Mouse (Mus musculus) MEL (cell line): ENCODE results near the gene Pck2. TPM values are rescaled to one million over a fixed set of nuclear protein-coding genes. Genes with fewer than 3 reads are reported as not detected.

Experiments
- DNase-seq: peaks from one replicate; pipeline ENCODE4 v3.0.0; 2011; ENCODE audit warnings: low read depth, low spot score
- H3K27ac ChIP-seq: 2 replicates; pipeline ENCODE4 v1.5.1; 2012; ENCODE audit warnings: low read depth, mild to moderate bottlenecking, control low read depth, low read length, moderate library complexity; ENCODE audit not compliant: control insufficient read depth
- H3K27me3 ChIP-seq, 2 experiments: fragments of 150-350 bp in 1 of 2; sonication (generic) in 1 of 2; 2 replicates each; pipeline ENCODE4 v1.6.1; 2012; ENCODE audit warnings: low read length in 2 of 2, mild to moderate bottlenecking in 2 of 2, improper control_type of control experiment in 1 of 2, moderate library complexity in 1 of 2; ENCODE audit not compliant: insufficient read depth in 2 of 2, control insufficient read depth in 1 of 2
- H3K36me3 ChIP-seq, 2 experiments: 2 replicates each; pipeline ENCODE4 v1.6.1; 2012 to 2014; ENCODE audit warnings: low read length in 2 of 2, improper control_type of control experiment in 1 of 2, inconsistent platforms in 1 of 2, mild to moderate bottlenecking in 1 of 2; ENCODE audit not compliant: insufficient read depth in 2 of 2, control insufficient read depth in 1 of 2
- H3K4me1 ChIP-seq, 2 experiments: fragments of 150-350 bp in 1 of 2; sonication (generic) in 1 of 2; 2 replicates each; pipeline ENCODE4 v1.6.1; 2012; ENCODE audit warnings: low read length in 2 of 2, improper control_type of control experiment in 1 of 2, mild to moderate bottlenecking in 1 of 2; ENCODE audit not compliant: insufficient read depth in 2 of 2, control insufficient read depth in 1 of 2
- H3K4me3 ChIP-seq, 2 experiments: fragments of 150-350 bp in 1 of 2; sonication (generic) in 1 of 2; 2 replicates each; pipeline ENCODE4 v1.5.1; 2012; ENCODE audit warnings: low read depth in 2 of 2, low read length in 2 of 2, mild to moderate bottlenecking in 2 of 2, moderate library complexity in 2 of 2, control low read depth in 1 of 2, improper control_type of control experiment in 1 of 2; ENCODE audit not compliant: control insufficient read depth in 1 of 2, insufficient read depth in 1 of 2
- H3K79me2 ChIP-seq: 2 replicates; pipeline ENCODE4 v1.6.1; 2012; ENCODE audit warnings: mild to moderate bottlenecking, low read length, moderate library complexity; ENCODE audit not compliant: control insufficient read depth, poor library complexity, insufficient read depth
- H3K9ac ChIP-seq: 2 replicates; pipeline ENCODE4 v1.6.1; 2012; ENCODE audit warnings: low read depth, mild to moderate bottlenecking, control low read depth, low read length, moderate library complexity; ENCODE audit not compliant: control insufficient read depth, poor library complexity, severe bottlenecking
- H3K9me3 ChIP-seq: fragments of 150-350 bp; sonication (generic); replicated peaks from 2 replicates; pipeline ENCODE4 v1.6.1; 2012; ENCODE audit warnings: mild to moderate bottlenecking, low read length, improper control_type of control experiment, moderate library complexity; ENCODE audit not compliant: insufficient read depth
- EP300 ChIP-seq, 2 experiments: IDR thresholded peaks; 2 replicates each; pipeline ENCODE4 v1.6.1; 2011; ENCODE audit warnings: improper control_type of control experiment in 2 of 2, low read length in 2 of 2, low read depth in 1 of 2, mild to moderate bottlenecking in 1 of 2
- ETS1 ChIP-seq: IDR thresholded peaks from 2 replicates; pipeline ENCODE4 v1.6.1; 2012; ENCODE audit warnings: low read depth, mild to moderate bottlenecking, inconsistent platforms, low read length, improper control_type of control experiment, moderate library complexity
- GABPA ChIP-seq: IDR thresholded peaks from 2 replicates; pipeline ENCODE4 v1.6.1; 2012; ENCODE audit warnings: low read depth, mild to moderate bottlenecking, inconsistent platforms, low read length, improper control_type of control experiment, moderate library complexity
- GATA1 ChIP-seq: IDR thresholded peaks from 2 replicates; pipeline ENCODE4 v1.6.1; 2011; ENCODE audit warnings: low read depth, low read length, improper control_type of control experiment
- JUND ChIP-seq: IDR thresholded peaks from 2 replicates; pipeline ENCODE4 v1.6.1; 2011; ENCODE audit warnings: low read depth, mild to moderate bottlenecking, improper control_type of control experiment, low read length
- KAT2A ChIP-seq: conservative IDR thresholded peaks from 2 replicates; pipeline ENCODE4 v1.6.1; 2012; ENCODE audit warnings: low read depth, low read length, improper control_type of control experiment, inconsistent platforms
- MAFK ChIP-seq: IDR thresholded peaks from 2 replicates; pipeline ENCODE4 v1.6.1; 2011; ENCODE audit warnings: low read depth, mild to moderate bottlenecking, low read length, improper control_type of control experiment, borderline replicate concordance
- MAZ ChIP-seq: IDR thresholded peaks from 2 replicates; pipeline ENCODE4 v1.6.1; 2012; ENCODE audit warnings: low read depth, mild to moderate bottlenecking, inconsistent platforms, low read length, improper control_type of control experiment
- MXI1 ChIP-seq: IDR thresholded peaks from 2 replicates; pipeline ENCODE4 v1.6.1; 2011; ENCODE audit warnings: mild to moderate bottlenecking, low read depth, low read length, improper control_type of control experiment
- MYB ChIP-seq: IDR thresholded peaks from 2 replicates; pipeline ENCODE4 v1.6.1; 2011; ENCODE audit warnings: mild to moderate bottlenecking, low read depth, low read length, improper control_type of control experiment
- NELFE ChIP-seq: IDR thresholded peaks from 2 replicates; pipeline ENCODE4 v1.6.1; 2011; ENCODE audit warnings: low read depth, low read length, improper control_type of control experiment
- POLR2A ChIP-seq, 2 experiments: IDR thresholded peaks; 2 replicates each; pipeline ENCODE4 v1.6.1; 2011 to 2012; ENCODE audit warnings: low read length in 2 of 2, mild to moderate bottlenecking in 2 of 2, control low read depth in 1 of 2, improper control_type of control experiment in 1 of 2, low read depth in 1 of 2, moderate library complexity in 1 of 2; ENCODE audit not compliant: control insufficient read depth in 1 of 2, insufficient read depth in 1 of 2, poor library complexity in 1 of 2
- SIN3A ChIP-seq: IDR thresholded peaks from 2 replicates; pipeline ENCODE4 v1.6.1; 2012; ENCODE audit warnings: low read length, improper control_type of control experiment, inconsistent platforms
- TAL1 ChIP-seq: IDR thresholded peaks from 2 replicates; pipeline ENCODE4 v1.6.1; 2012; ENCODE audit warnings: mild to moderate bottlenecking, inconsistent platforms, low read length, moderate library complexity, mixed read lengths
- USF2 ChIP-seq, 2 experiments: IDR thresholded peaks; 2 replicates each; pipeline ENCODE4 v1.6.1; 2011 to 2012; ENCODE audit warnings: improper control_type of control experiment in 2 of 2, low read length in 2 of 2, borderline replicate concordance in 1 of 2, inconsistent platforms in 1 of 2, low read depth in 1 of 2, mild to moderate bottlenecking in 1 of 2; ENCODE audit not compliant: insufficient read depth in 1 of 2
- ZC3H11A ChIP-seq: IDR thresholded peaks from 2 replicates; pipeline ENCODE4 v1.6.1; 2012; ENCODE audit warnings: low read depth, mild to moderate bottlenecking, inconsistent platforms, low read length, improper control_type of control experiment
- ZMIZ1 ChIP-seq: IDR thresholded peaks from 2 replicates; pipeline ENCODE4 v1.6.1; 2012; ENCODE audit warnings: low read depth, mild to moderate bottlenecking, inconsistent platforms, low read length, improper control_type of control experiment, moderate library complexity
- ZNF384 ChIP-seq: IDR thresholded peaks from 2 replicates; pipeline ENCODE4 v1.6.1; 2012; ENCODE audit warnings: low read depth, mild to moderate bottlenecking, inconsistent platforms, low read length, improper control_type of control experiment
- polyA plus RNA-seq, 2 experiments: library from polyadenylated mRNA; stranded (reverse) in 1 of 2; unstranded in 1 of 2; fragments of >175 nt in 1 of 2; fragments of >200 nt in 1 of 2; gene quantifications; 2 replicates each; pipeline versions ENCODE4 v1.2.1 to v1.2.4; 2012; ENCODE audit warnings: low replicate concordance in 2 of 2, low read depth in 1 of 2; ENCODE audit not compliant: insufficient read length in 2 of 2, insufficient read depth in 1 of 2, missing spikeins in 1 of 2
- total RNA-seq: library from RNA; depleted of rRNA; stranded (reverse); fragments of 300-350 nt; gene quantifications from 2 replicates; pipeline ENCODE4 v1.2.3, GENCODE M21; 2012

Pck2 gene
- total and polyA plus RNA-seq, 3 experiments = 17.0 to 103 (median 63.7) TPM

GRCm38 (mm10) chr14:55518897-55519296 is 21.2 kb upstream of the Pck2 start:
- Histone ChIP-seq H3K27ac (no peak overlapping the region), H3K9me3 (no peaks in the 10 kb centered on the region), H3K4me1 (no peaks in the 10 kb centered on the region), H3K4me3 (no peak overlapping the region), H3K36me3 (no peaks in the 10 kb centered on the region), H3K9ac (no peak overlapping the region), H3K79me2 (no peaks in the 10 kb centered on the region), H3K27me3 (peaks cover 11 to 17% of the 10 kb centered on the region in 2 experiments)
- TF ChIP-seq POLR2A (IDR thresholded peaks at IDR 0.05; ENCODE audit: control insufficient read depth in 1 of 2, insufficient read depth in 1 of 2, low read depth in 1 of 2, low read length in 2 of 2, poor library complexity in 1 of 2) (no peak), GABPA (no peak), KAT2A (no peak), USF2 (IDR thresholded peaks at IDR 0.05; ENCODE audit: borderline replicate concordance in 1 of 2, insufficient read depth in 1 of 2, low read depth in 1 of 2, low read length in 2 of 2) (no peak), MYB (no peak), TAL1 (no peak), EP300 (IDR thresholded peaks at IDR 0.05; ENCODE audit: low read depth in 1 of 2, low read length in 2 of 2) (no peak), NELFE (no peak), MXI1 (no peak)
- DNase-seq = no peak

DNA sequence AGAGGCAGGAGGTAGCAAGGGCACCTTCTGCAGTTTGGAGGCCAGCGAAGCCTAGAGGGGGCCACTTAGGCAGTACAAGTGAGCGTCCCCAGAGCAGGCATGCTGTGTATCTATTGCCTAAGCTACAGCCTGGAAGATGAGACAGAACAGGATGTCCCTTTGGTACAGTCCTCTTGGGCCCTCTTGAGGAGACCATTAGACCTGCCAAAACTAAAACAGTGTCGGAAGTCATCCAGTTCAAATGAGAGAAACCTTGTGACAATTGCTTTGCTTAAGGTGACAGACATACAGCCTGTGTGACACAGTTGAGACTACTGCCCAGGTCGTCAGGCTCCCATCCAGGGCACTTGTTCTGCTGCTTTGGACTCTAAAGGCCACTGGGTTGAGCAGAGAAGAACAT is 20.5 kb upstream of the Pck2 start:
- DNase-seq = no peak
- H3K4me1 ChIP-seq = no peaks in the 10 kb centered on the region
- H3K9me3 ChIP-seq = no peaks in the 10 kb centered on the region
- TF ChIP-seq MAZ (no peak), JUND (no peak), ZMIZ1 (no peak), GABPA (no peak), TAL1 (no peak)
- H3K27ac ChIP-seq = no peak overlapping the region
- H3K36me3 ChIP-seq = no peaks in the 10 kb centered on the region
- H3K79me2 ChIP-seq = no peaks in the 10 kb centered on the region
- H3K27me3 ChIP-seq = peaks cover 11 to 17% of the 10 kb centered on the region in 2 experiments
- no peak overlapping the region for H3K9ac ChIP-seq
- no peak overlapping the region for H3K4me3 ChIP-seq

DNA sequence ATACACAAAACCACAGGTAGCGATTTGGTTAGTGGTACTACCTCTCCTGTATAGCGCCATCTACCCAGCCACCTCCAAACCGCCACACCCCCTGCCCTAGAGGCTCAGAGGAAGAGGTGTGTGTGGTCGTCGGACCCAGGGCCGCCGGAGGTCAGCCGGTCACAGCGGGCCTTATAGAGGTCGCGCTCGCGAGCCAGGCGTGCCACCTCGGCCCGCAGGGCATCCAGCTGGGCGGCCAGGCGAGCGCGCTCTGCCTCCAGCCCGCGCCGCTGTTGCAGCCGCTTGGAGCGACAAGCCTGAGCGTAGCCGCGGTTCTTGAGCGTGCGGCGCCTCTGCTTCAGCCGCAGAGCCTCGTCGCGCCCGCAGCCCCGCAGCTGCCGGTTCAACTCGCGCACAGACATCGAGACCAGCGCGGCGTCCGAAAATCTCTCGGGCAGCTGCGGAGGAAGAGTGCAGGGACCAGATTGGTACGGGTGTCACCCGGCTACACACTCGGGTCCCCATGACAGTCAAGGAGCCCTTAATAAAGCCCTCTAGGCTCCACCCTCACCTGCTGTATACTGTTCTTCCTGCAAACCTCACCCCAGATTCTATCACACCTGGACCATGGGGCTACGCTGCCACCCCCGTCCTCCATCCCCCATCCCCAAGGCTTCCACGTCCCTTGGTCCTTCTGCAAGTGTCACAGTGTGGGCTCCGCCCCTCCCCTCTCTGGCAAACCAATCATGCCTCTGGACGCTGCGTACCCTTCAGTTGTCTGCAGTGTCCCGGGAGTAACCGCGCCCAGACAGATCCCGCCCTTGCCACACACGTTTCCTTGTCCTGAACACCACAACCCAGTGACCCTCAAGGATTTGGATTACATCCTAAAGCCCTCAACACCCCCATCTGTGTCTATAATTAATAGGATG is 19.4 kb upstream of the Pck2 start:
- H3K9me3 ChIP-seq = no peaks in the 10 kb centered on the region
- H3K9ac ChIP-seq = no peak overlapping the region
- H3K27me3 ChIP-seq = peaks cover 19 to 20% of the 10 kb centered on the region in 2 experiments
- no peaks in the 10 kb centered on the region for H3K36me3 ChIP-seq
- H3K4me3 ChIP-seq = no peak overlapping the region
- H3K79me2 ChIP-seq = no peaks in the 10 kb centered on the region
- DNase-seq = no peak
- no peaks in the 10 kb centered on the region for H3K4me1 ChIP-seq
- TF ChIP-seq EP300 (IDR thresholded peaks at IDR 0.05; ENCODE audit: low read depth in 1 of 2, low read length in 2 of 2) (no peak), JUND (no peak), MXI1 (no peak), ETS1 (no peak), SIN3A (no peak), GATA1 (no peak), ZMIZ1 (no peak), NELFE (no peak), GABPA (no peak), ZC3H11A (no peak), MAFK (no peak), ZNF384 (no peak)
- no peak overlapping the region for H3K27ac ChIP-seq
